Mouse (Mus musculus) left cerebral cortex, postnatal 25 days (tissue): Measurements from ENCODE around the gene Nhlrc3. TPM values are rescaled to one million over a fixed set of nuclear protein-coding genes. Genes with fewer than 3 reads are reported as not detected.

Experiments
- DNase-seq, 2 experiments: peaks; one replicate each; pipeline ENCODE4 v3.0.0; 2022; ENCODE audit warnings: low spot score in 2 of 2, mixed read lengths in 1 of 2
- intact Hi-C: fragments of 180-260 bp; cut with DNase I; formaldehyde crosslinking; loops from one replicate; pipeline ENCODE4 v1.15.1; 2025
- total RNA-seq, 2 experiments: library from RNA; stranded (reverse); gene quantifications; 2 replicates each; pipeline ENCODE4 v1.2.3; 2021

The Nhlrc3 gene
- 1 to 10 TPM; 9.5 to 9.8 TPM for total RNA-seq

GRCm38 (mm10) chr3:53463046-53463764 is at the start of gene Nhlrc3, which contains the start of gene Proser1:
Gene Nhlrc3, minus strand, starts transcription at chr3:53463332.
Gene Proser1, plus strand, starts transcription at chr3:53463666.
- intact Hi-C loops: no loop called here
- peak; percentile 96 to 98 for DNase-seq

- intact Hi-C loops: loop anchor here (5.0 kb wide), 1 partner anchor 1260 kb away; no protein-coding TSS in a partner anchor
- no peak for DNase-seq
Observed at GRCm38 (mm10) chr3:53502428-53502827, 39.3 kb upstream of the Nhlrc3 start.

- intact Hi-C loops: no loop called here
- no peak for DNase-seq
Observed at GRCm38 (mm10) chr3:53498351-53498905, 35.3 kb upstream of the Nhlrc3 start.

- no peak for DNase-seq
Observed at GRCm38 (mm10) chr3:53488353-53488752, 25.2 kb upstream of the Nhlrc3 start, which contains the start of gene Stoml3. Gene Stoml3, plus strand, starts transcription at chr3:53488653.

GRCm38 (mm10) chr3:53486996-53487576 is 24.0 kb upstream of the Nhlrc3 start:
- intact Hi-C loops: no loop called here
- DNase-seq: no peak

More at GRCm38 (mm10) chr3:53488353-53488752, 25.2 kb upstream of the Nhlrc3 start, which contains the start of gene Stoml3:
- intact Hi-C loops: no loop called here

- intact Hi-C loops: no loop called here
- no peak for DNase-seq
Observed at GRCm38 (mm10) chr3:53486561-53486960, 23.4 kb upstream of the Nhlrc3 start.

GRCm38 (mm10) chr3:53483414-53484059 is 20.4 kb upstream of the Nhlrc3 start:
- intact Hi-C loops: no loop called here

GRCm38 (mm10) chr3:53478419-53479046 is 15.4 kb upstream of the Nhlrc3 start:
- no peak for DNase-seq
- intact Hi-C loops: no loop called here

More at GRCm38 (mm10) chr3:53483414-53484059, 20.4 kb upstream of the Nhlrc3 start:
- peak in 1 of 2 experiments; percentile 11 for DNase-seq

- intact Hi-C loops: no loop called here
- no peak for DNase-seq
Observed at GRCm38 (mm10) chr3:53477468-53477867, 14.3 kb upstream of the Nhlrc3 start.

GRCm38 (mm10) chr3:53475889-53476288 is 12.8 kb upstream of the Nhlrc3 start:
- peak; percentile 50 to 51 for DNase-seq
- intact Hi-C loops: no loop called here

GRCm38 (mm10) chr3:53474179-53474578 is 11.0 kb upstream of the Nhlrc3 start:
- no peak for DNase-seq
- intact Hi-C loops: no loop called here

- no peak for DNase-seq
- intact Hi-C loops: no loop called here
Observed at GRCm38 (mm10) chr3:53472061-53472460, 8.9 kb upstream of the Nhlrc3 start.

- DNase-seq: no peak
- intact Hi-C loops: no loop called here
Observed at GRCm38 (mm10) chr3:53469650-53470049, 6.5 kb upstream of the Nhlrc3 start.

- intact Hi-C loops: no loop called here
Observed at GRCm38 (mm10) chr3:53467356-53467755, 4.2 kb upstream of the Nhlrc3 start.

GRCm38 (mm10) chr3:53466481-53466880 is 3.3 kb upstream of the Nhlrc3 start:
- DNase-seq: no peak
- intact Hi-C loops: no loop called here

More at GRCm38 (mm10) chr3:53467356-53467755, 4.2 kb upstream of the Nhlrc3 start:
- no peak for DNase-seq

- DNase-seq: no peak
- intact Hi-C loops: no loop called here
Observed at GRCm38 (mm10) chr3:53465330-53465729, 2.2 kb upstream of the Nhlrc3 start.

GRCm38 (mm10) chr3:53464146-53464698 is 1.1 kb upstream of the Nhlrc3 start:
- DNase-seq: no peak
- intact Hi-C loops: no loop called here

- DNase-seq: no peak
- intact Hi-C loops: no loop called here
Observed at GRCm38 (mm10) chr3:53463765-53464114, 608 bp upstream of the Nhlrc3 start.

- peak in 1 of 2 experiments; percentile 12 for DNase-seq
- intact Hi-C loops: no loop called here
Observed at GRCm38 (mm10) chr3:53462701-53463045, 459 bp downstream of the Nhlrc3 start.

GRCm38 (mm10) chr3:53460106-53460505 is 3.0 kb downstream of the Nhlrc3 start:
- DNase-seq: peak; percentile 23 to 26
- intact Hi-C loops: no loop called here
